Mouse (Mus musculus) lung, embryonic 14.5 days (tissue): ENCODE results near the gene Zfp653. TPM values are rescaled to one million over a fixed set of nuclear protein-coding genes. Genes with fewer than 3 reads are reported as not detected.

Source experiments
- ATAC-seq: fragments of 200-750 bp; cut with Nextera tagmentation; 2 replicates; pipeline ENCODE4 v1.8.0; 2017; ENCODE audit warnings: mild to moderate bottlenecking, moderate TSS enrichment, moderate library complexity; ENCODE audit not compliant: insufficient read depth
- DNase-seq: peaks from one replicate; pipeline ENCODE4 v3.0.0-alpha.2; 2015
- H3K27ac ChIP-seq: fragments of 300-500 bp; sonication (generic); 2 replicates; pipeline ENCODE4 v1.5.1; 2014; ENCODE audit warnings: low read depth, mild to moderate bottlenecking, moderate library complexity
- H3K27me3 ChIP-seq: fragments of 300-500 bp; sonication (generic); 2 replicates; pipeline ENCODE4 v1.6.1; 2014; ENCODE audit warnings: low read length, control low read depth; ENCODE audit not compliant: insufficient read depth
- H3K36me3 ChIP-seq: fragments of 300-500 bp; sonication (generic); 2 replicates; pipeline ENCODE4 v1.6.1; 2014; ENCODE audit warnings: control low read depth; ENCODE audit not compliant: insufficient read depth
- H3K4me1 ChIP-seq: fragments of 300-500 bp; sonication (generic); 2 replicates; pipeline ENCODE4 v1.6.1; 2014; ENCODE audit warnings: antibody characterized with exemption, control low read depth; ENCODE audit not compliant: insufficient read depth
- H3K4me2 ChIP-seq: fragments of 300-500 bp; sonication (generic); 2 replicates; pipeline ENCODE4 v1.6.1; 2014; ENCODE audit warnings: mild to moderate bottlenecking
- H3K4me3 ChIP-seq: fragments of 300-500 bp; sonication (generic); 2 replicates; pipeline ENCODE4 v1.5.1; 2014; ENCODE audit warnings: low read depth, low read length
- H3K9ac ChIP-seq: fragments of 300-500 bp; sonication (generic); 2 replicates; pipeline ENCODE4 v1.6.1; 2014
- H3K9me3 ChIP-seq: fragments of 300-500 bp; sonication (generic); 2 replicates; pipeline ENCODE4 v1.6.1; 2016; ENCODE audit warnings: low read depth, low read length, control low read depth
- CTCF ChIP-seq: IDR thresholded peaks from 2 replicates; pipeline ENCODE4 v1.5.1; 2016; ENCODE audit warnings: antibody characterized with exemption, low read depth
- WGBS: fragments of 180-500 bp; shearing (Covaris S2); extraction: QIAGEN DNeasy Blood & Tissue Kit; methylation state at CpG from one replicate; pipeline ENCODE4 v1.1.7; 2014; 5-methylcytosine and 5-hydroxymethylcytosine counted together
- polyA plus RNA-seq: library from polyadenylated mRNA; unstranded; fragments of >200 nt; fragmentation: Nextera tagmentation; extraction: Ambion mirVana; gene quantifications from 2 replicates; pipeline ENCODE4 v1.2.1, GENCODE M21; 2014

Gene Zfp653
- 10.7 and 12.4 TPM in 2 replicates for polyA plus RNA-seq

GRCm38 (mm10) chr9:22070791-22071573 lies at the start of gene Zfp653, which contains the start of gene Gm49318:
Gene Zfp653, minus strand, starts transcription at chr9:22071376.
Gene Gm49318, minus strand, starts transcription at chr9:22071259.
- peaks cover 49% of the 10 kb centered on the region for H3K36me3 ChIP-seq
- H3K4me3 ChIP-seq = peak within 1 kb of the TSS; percentile 79
- WGBS = under 1% methylated on average over 74 of the region's 87 CpGs
- peak within 1 kb of the TSS; percentile 99 for H3K27ac ChIP-seq
- peak; percentile 22 for TF ChIP-seq CTCF
- H3K9me3 ChIP-seq = no peaks in the 10 kb centered on the region
- no peaks in the 10 kb centered on the region for H3K4me1 ChIP-seq
- peak; percentile 99 for DNase-seq
- H3K9ac ChIP-seq = peak within 1 kb of the TSS; percentile 92
- peak; percentile 98 for ATAC-seq
- H3K27me3 ChIP-seq = no peaks in the 10 kb centered on the region
- H3K4me2 ChIP-seq = peak within 1 kb of the TSS; percentile 70

GRCm38 (mm10) chr9:22119543-22119942 lies 48.4 kb upstream of the Zfp653 start:
- no peaks in the 10 kb centered on the region for H3K36me3 ChIP-seq
- H3K4me3 ChIP-seq = no peak overlapping the region
- no peak for TF ChIP-seq CTCF
- H3K27ac ChIP-seq = no peak overlapping the region
- H3K9ac ChIP-seq = no peak overlapping the region
- ATAC-seq = no peak
- no peaks in the 10 kb centered on the region for H3K9me3 ChIP-seq
- no peak for DNase-seq
- 80% methylated on average over 4 of the region's 4 CpGs for WGBS
- no peak overlapping the region for H3K4me2 ChIP-seq
- H3K4me1 ChIP-seq = peaks cover 7% of the 10 kb centered on the region
- H3K27me3 ChIP-seq = no peaks in the 10 kb centered on the region

GRCm38 (mm10) chr9:22117754-22118456 lies 46.7 kb upstream of the Zfp653 start:
- H3K27ac ChIP-seq = no peak overlapping the region
- peaks cover 7% of the 10 kb centered on the region for H3K4me1 ChIP-seq
- 46% methylated on average over 10 of the region's 10 CpGs for WGBS
- no peaks in the 10 kb centered on the region for H3K9me3 ChIP-seq
- peak overlapping the region; percentile 75 for H3K9ac ChIP-seq
- H3K4me2 ChIP-seq = peak overlapping the region; percentile 66
- peak; percentile 74 for TF ChIP-seq CTCF
- peak overlapping the region; percentile 86 for H3K4me3 ChIP-seq
- DNase-seq (peak; percentile 85), ATAC-seq (no peak)
- no peaks in the 10 kb centered on the region for H3K27me3 ChIP-seq
- H3K36me3 ChIP-seq = peaks cover 12% of the 10 kb centered on the region

GRCm38 (mm10) chr9:22116740-22117426 lies 45.7 kb upstream of the Zfp653 start, which contains the start of gene Elof1:
Gene Elof1, minus strand, starts transcription at chr9:22117172.
- WGBS = under 1% methylated on average over 52 of the region's 52 CpGs
- Histone ChIP-seq H3K27ac (peak within 1 kb of the TSS; percentile 64; the same call in 1 of the 2 replicates), H3K9ac (peak within 1 kb of the TSS; percentile 75), H3K9me3 (no peaks in the 10 kb centered on the region), H3K4me2 (peak within 1 kb of the TSS; percentile 66), H3K36me3 (peaks cover 22% of the 10 kb centered on the region), H3K4me3 (peak within 1 kb of the TSS; percentile 86), H3K4me1 (peaks cover 7% of the 10 kb centered on the region), H3K27me3 (no peaks in the 10 kb centered on the region)
- no peak for TF ChIP-seq CTCF
- peak; percentile 99 for DNase-seq
- peak; percentile 96 for ATAC-seq

- Histone ChIP-seq H3K4me3 (peak overlapping the region; percentile 86), H3K27me3 (no peaks in the 10 kb centered on the region), H3K36me3 (peaks cover 30% of the 10 kb centered on the region), H3K27ac (no peak overlapping the region), H3K9ac (peak overlapping the region; percentile 75), H3K4me1 (peaks cover 7% of the 10 kb centered on the region), H3K9me3 (no peaks in the 10 kb centered on the region), H3K4me2 (peak overlapping the region; percentile 66)
- DNase-seq (peak; percentile 21), ATAC-seq (no peak)
- 22% methylated on average over 15 of the region's 15 CpGs for WGBS
- TF ChIP-seq CTCF = no peak
Measured at GRCm38 (mm10) chr9:22116086-22116485, 44.9 kb upstream of the Zfp653 start.

- DNase-seq = no peak
- Histone ChIP-seq H3K4me1 (peaks cover 7% of the 10 kb centered on the region), H3K4me3 (peak overlapping the region; percentile 86), H3K9ac (peak overlapping the region; percentile 75), H3K9me3 (no peaks in the 10 kb centered on the region), H3K27me3 (no peaks in the 10 kb centered on the region), H3K4me2 (peak overlapping the region; percentile 66), H3K27ac (no peak overlapping the region), H3K36me3 (peaks cover 33% of the 10 kb centered on the region)
- ATAC-seq = no peak
- no peak for TF ChIP-seq CTCF
- 84% methylated on average over 4 of the region's 4 CpGs for WGBS
Measured at GRCm38 (mm10) chr9:22115635-22116034, 44.5 kb upstream of the Zfp653 start.
